Mouse (Mus musculus) stomach, postnatal 0 days (tissue): ENCODE data around the gene Ndnf. TPM values are rescaled to one million over a fixed set of nuclear protein-coding genes. Genes with fewer than 3 reads are reported as not detected.
A peak's percentile ranks its signal among the peaks of the same experiment; 100 is the strongest.

ENCODE experiments used
- ATAC-seq: fragments of 200-750 bp; cut with Nextera tagmentation; 2 replicates; pipeline ENCODE4 v1.8.0; 2017; ENCODE audit not compliant: low FRiP score, low TSS enrichment
- DNase-seq: peaks from one replicate; pipeline ENCODE4 v3.0.0-alpha.2; 2016; ENCODE audit warnings: low spot score
- H3K27ac ChIP-seq: fragments of 300-500 bp; sonication (generic); replicated peaks from 2 replicates; pipeline ENCODE4 v1.5.1; 2014; ENCODE audit warnings: mild to moderate bottlenecking, control low read depth
- H3K27me3 ChIP-seq: fragments of 300-500 bp; sonication (generic); 2 replicates; pipeline ENCODE4 v1.6.1; 2014; ENCODE audit warnings: low read length; ENCODE audit not compliant: control insufficient read depth, insufficient read depth
- H3K36me3 ChIP-seq: fragments of 300-500 bp; sonication (generic); 2 replicates; pipeline ENCODE4 v1.6.1; 2014; ENCODE audit warnings: low read length, mixed read lengths; ENCODE audit not compliant: control insufficient read depth, insufficient read depth
- H3K4me1 ChIP-seq: fragments of 300-500 bp; sonication (generic); replicated peaks from 2 replicates; pipeline ENCODE4 v1.6.1; 2014; ENCODE audit warnings: antibody characterized with exemption; ENCODE audit not compliant: control insufficient read depth, insufficient read depth
- H3K4me2 ChIP-seq: fragments of 300-500 bp; sonication (generic); replicated peaks from 2 replicates; pipeline ENCODE4 v1.6.1; 2014; ENCODE audit warnings: low read depth, mild to moderate bottlenecking, control low read depth, moderate library complexity
- H3K4me3 ChIP-seq: fragments of 300-500 bp; sonication (generic); 2 replicates; pipeline ENCODE4 v1.5.1; 2014; ENCODE audit warnings: low read depth, low read length, control low read depth
- H3K9ac ChIP-seq: fragments of 300-500 bp; sonication (generic); 2 replicates; pipeline ENCODE4 v1.6.1; 2014; ENCODE audit warnings: mild to moderate bottlenecking, low read length, control low read depth, mixed read lengths
- H3K9me3 ChIP-seq: fragments of 300-500 bp; sonication (generic); 2 replicates; pipeline ENCODE4 v1.6.1; 2016; ENCODE audit warnings: low read length; ENCODE audit not compliant: control insufficient read depth
- CTCF ChIP-seq: IDR thresholded peaks from 2 replicates; pipeline ENCODE4 v1.5.1; 2016; ENCODE audit warnings: antibody characterized with exemption, low read depth, mild to moderate bottlenecking, moderate library complexity
- EP300 ChIP-seq: optimal IDR thresholded peaks from 2 replicates; pipeline ENCODE3; 2016; ENCODE audit warnings: antibody characterized with exemption
- WGBS: fragments of 180-500 bp; shearing (Covaris S2); extraction: QIAGEN DNeasy Blood & Tissue Kit; methylation state at CpG from one replicate; pipeline ENCODE4 v1.1.7; 2014; 5-methylcytosine and 5-hydroxymethylcytosine counted together
- polyA plus RNA-seq: library from polyadenylated mRNA; unstranded; fragments of >200 nt; fragmentation: Nextera tagmentation; extraction: Ambion mirVana; gene quantifications from 2 replicates; pipeline ENCODE4 v1.2.1, GENCODE M21; 2015

Ndnf gene
- polyA plus RNA-seq, 1 experiment from 2014 or later, result 2.7 TPM

- H3K4me2 ChIP-seq, result no peak overlapping the region
- H3K4me3 ChIP-seq, result no peak overlapping the region
- H3K36me3 ChIP-seq, result no peaks in the 10 kb centered on the region
- DNase-seq (no peak), ATAC-seq (no peak)
- H3K27me3 ChIP-seq, result no peaks in the 10 kb centered on the region
- no peaks in the 10 kb centered on the region for H3K9me3 ChIP-seq
- WGBS, result 89% methylated on average over 3 of the region's 3 CpGs
- TF ChIP-seq CTCF (no peak), EP300 (no peak)
- H3K27ac ChIP-seq, result no peak overlapping the region
- no peaks in the 10 kb centered on the region for H3K4me1 ChIP-seq
- H3K9ac ChIP-seq, result no peak overlapping the region
Observed at GRCm38 (mm10) chr6:65666295-65666694, 5.1 kb upstream of the Ndnf start.

DNA sequence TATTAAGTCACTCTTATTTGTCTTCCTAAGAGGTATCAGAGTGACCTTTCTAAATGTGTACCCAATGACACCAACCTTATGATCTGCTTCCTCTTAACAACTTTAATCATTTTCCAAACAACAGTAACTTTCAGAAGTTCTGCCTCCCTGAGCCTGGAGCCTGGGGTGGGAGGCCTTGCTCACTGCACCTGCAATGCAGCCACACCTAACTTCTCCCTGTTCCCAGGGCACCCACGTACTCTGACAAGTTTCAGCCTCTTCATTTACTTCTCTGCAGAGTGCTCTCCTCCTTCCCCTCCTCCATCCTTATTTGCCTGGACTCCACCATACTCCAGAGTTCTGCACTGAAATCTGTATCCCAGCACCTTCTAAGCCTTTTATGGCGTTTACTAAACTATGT lies 1.4 kb upstream of the Ndnf start:
- Histone ChIP-seq H3K4me2 (no peak overlapping the region), H3K9me3 (no peaks in the 10 kb centered on the region), H3K27me3 (no peaks in the 10 kb centered on the region), H3K36me3 (no peaks in the 10 kb centered on the region), H3K9ac (no peak overlapping the region), H3K27ac (no peak overlapping the region), H3K4me3 (no peak overlapping the region), H3K4me1 (no peaks in the 10 kb centered on the region)
- DNase-seq (peak; percentile 76), ATAC-seq (peak; percentile 89)
- WGBS, result 52% methylated on average over 2 of the region's 2 CpGs
- TF ChIP-seq CTCF (no peak), EP300 (no peak)

DNA sequence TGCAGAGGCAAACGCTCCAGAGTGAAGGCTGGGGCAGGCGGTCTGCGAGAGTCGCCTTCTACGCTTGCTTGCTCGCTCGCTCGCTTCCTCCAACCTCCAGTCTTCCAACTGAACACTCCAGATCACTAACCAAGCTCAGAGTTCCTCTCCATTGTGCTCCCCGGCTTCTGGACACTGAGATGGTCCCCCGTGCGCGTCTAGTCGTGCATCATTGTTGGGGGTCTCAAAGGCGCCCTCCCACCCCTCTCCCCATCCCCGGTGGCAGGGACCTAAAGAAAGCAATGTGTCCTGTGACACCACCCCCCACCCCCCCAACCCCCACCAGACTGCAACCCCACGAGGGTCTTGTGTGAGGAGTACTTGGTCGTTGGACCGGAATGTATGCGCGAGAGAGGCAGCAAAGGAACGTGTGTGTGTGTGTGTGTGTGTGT lies 394 bp upstream of the Ndnf start:
- peak; percentile 31 for DNase-seq
- peak overlapping the region; percentile 61; the same call in 1 of the 2 replicates for H3K27ac ChIP-seq
- H3K9ac ChIP-seq, result no peak overlapping the region
- H3K27me3 ChIP-seq, result no peaks in the 10 kb centered on the region
- peak overlapping the region; percentile 91 for H3K4me2 ChIP-seq
- no peaks in the 10 kb centered on the region for H3K9me3 ChIP-seq
- H3K36me3 ChIP-seq, result no peaks in the 10 kb centered on the region
- TF ChIP-seq CTCF (no peak), EP300 (no peak)
- no peaks in the 10 kb centered on the region for H3K4me1 ChIP-seq
- 7% methylated on average over 16 of the region's 21 CpGs for WGBS
- H3K4me3 ChIP-seq, result peak overlapping the region; percentile 58
- no peak for ATAC-seq

DNA sequence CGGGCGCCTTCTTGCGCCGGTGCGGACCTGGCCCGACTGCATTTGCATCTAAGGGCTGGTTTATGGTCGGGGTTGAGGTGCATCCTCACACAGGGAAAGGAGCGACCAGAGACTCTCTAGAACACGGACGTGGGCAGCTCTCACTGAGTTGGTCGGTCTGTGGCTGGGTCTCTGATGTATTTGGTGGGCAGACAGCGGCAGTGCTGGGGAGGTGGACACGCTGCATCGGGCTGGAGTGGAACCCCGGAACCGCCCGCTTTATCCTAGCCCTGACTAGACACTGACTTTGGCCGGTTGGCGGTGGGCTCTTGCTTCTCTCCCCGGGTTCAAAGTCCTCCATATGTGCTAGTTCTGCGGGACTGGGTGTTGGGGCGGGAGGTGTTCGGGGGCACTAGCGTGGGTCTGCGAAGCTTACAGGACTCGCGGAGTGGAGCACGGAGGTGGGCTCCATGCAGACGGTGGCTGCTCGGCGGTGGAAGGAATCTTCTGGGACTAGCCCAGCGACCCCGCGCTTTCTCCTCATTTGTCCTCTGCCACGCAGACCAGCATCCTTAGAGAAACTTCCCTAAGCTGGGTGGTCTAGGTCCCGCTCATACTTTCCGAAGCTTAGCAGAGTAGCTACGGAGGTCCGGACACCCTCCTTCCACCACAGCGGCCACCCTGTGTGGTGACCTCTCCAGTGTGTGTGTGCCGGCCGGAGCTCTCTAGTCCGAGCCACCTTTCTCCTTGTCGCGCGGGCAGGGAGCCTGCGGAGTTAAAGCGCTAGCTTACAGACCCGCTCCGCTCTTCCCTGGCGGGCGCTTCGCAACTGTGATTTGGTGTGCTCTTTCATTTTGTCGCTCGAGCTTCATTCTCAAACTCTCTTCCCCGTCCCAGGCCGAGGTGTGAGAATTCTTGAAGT lies 991 bp downstream of the Ndnf start:
- ATAC-seq, result no peak
- H3K4me3 ChIP-seq, result peak overlapping the region; percentile 58
- under 1% methylated on average over 57 of the region's 57 CpGs for WGBS
- H3K4me1 ChIP-seq, result no peaks in the 10 kb centered on the region
- H3K9ac ChIP-seq, result peak overlapping the region; percentile 71
- TF ChIP-seq CTCF (no peak), EP300 (no peak)
- H3K9me3 ChIP-seq, result no peaks in the 10 kb centered on the region
- H3K27ac ChIP-seq, result no peak overlapping the region
- peak overlapping the region; percentile 91 for H3K4me2 ChIP-seq
- peak; percentile 49 for DNase-seq
- H3K27me3 ChIP-seq, result no peaks in the 10 kb centered on the region
- no peaks in the 10 kb centered on the region for H3K36me3 ChIP-seq

GRCm38 (mm10) chr6:65693938-65694337 lies 22.5 kb downstream of the Ndnf start:
- DNase-seq (no peak), ATAC-seq (no peak)
- Histone ChIP-seq H3K4me1 (no peaks in the 10 kb centered on the region), H3K4me2 (no peak overlapping the region), H3K27me3 (no peaks in the 10 kb centered on the region), H3K27ac (no peak overlapping the region), H3K36me3 (no peaks in the 10 kb centered on the region), H3K9ac (no peak overlapping the region), H3K9me3 (no peaks in the 10 kb centered on the region), H3K4me3 (no peak overlapping the region)
- TF ChIP-seq EP300 (no peak), CTCF (peak; percentile 59)

DNA sequence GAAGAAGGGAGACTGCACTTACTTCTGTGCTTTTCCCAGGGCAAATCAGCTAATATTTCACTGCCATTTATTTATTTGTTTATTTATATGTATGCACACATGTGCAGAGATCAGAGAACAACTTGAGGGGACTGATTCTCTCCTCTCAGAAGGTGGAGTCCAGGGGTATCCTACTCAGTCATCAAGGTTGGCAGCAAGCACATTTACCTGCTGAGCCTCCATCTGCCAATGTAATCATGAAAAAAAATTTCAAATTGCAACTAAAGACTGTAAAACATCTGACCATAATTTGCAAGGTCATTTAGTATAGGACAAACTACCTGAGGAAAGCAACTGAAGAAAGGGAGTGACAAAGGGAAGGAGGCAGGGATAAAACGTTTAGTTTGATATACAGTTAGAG lies 49.3 kb downstream of the Ndnf start:
- Histone ChIP-seq H3K27me3 (no peaks in the 10 kb centered on the region), H3K9ac (no peak overlapping the region), H3K36me3 (no peaks in the 10 kb centered on the region), H3K4me3 (no peak overlapping the region), H3K4me1 (no peaks in the 10 kb centered on the region), H3K27ac (no peak overlapping the region), H3K9me3 (no peaks in the 10 kb centered on the region), H3K4me2 (no peak overlapping the region)
- DNase-seq (no peak), ATAC-seq (no peak)
- TF ChIP-seq CTCF, result no peak
- WGBS, result 50% methylated on average over 1 of the region's 1 CpGs
